Mouse (Mus musculus) heart, embryonic 14.5 days (tissue): ENCODE results near the gene Flywch1. TPM values are rescaled to one million over a fixed set of nuclear protein-coding genes. Genes with fewer than 3 reads are reported as not detected.
A peak's percentile ranks its signal among the peaks of the same experiment; 100 is the strongest.

Experiments used
- ATAC-seq: fragments of 200-750 bp; cut with Nextera tagmentation; 2 replicates; pipeline ENCODE4 v1.8.0; 2017; ENCODE audit warnings: low read depth, moderate TSS enrichment; ENCODE audit not compliant: insufficient number of reproducible peaks, insufficient read depth, low FRiP score
- H3K27ac ChIP-seq, 2 experiments: fragments of 200-500 bp in 1 of 2; fragments of 300-500 bp in 1 of 2; sonication (generic) in 1 of 2; replicated peaks in 1 of 2; 2 replicates each; pipeline ENCODE4 v1.5.1; 2012 to 2014; ENCODE audit warnings: low read depth in 2 of 2, low read length in 2 of 2, control low read depth in 1 of 2, mild to moderate bottlenecking in 1 of 2, mixed read lengths in 1 of 2; ENCODE audit not compliant: control insufficient read depth in 1 of 2, insufficient read depth in 1 of 2
- H3K27me3 ChIP-seq: fragments of 300-500 bp; sonication (generic); 2 replicates; pipeline ENCODE4 v1.6.1; 2014; ENCODE audit warnings: mild to moderate bottlenecking, low read length, control low read depth; ENCODE audit not compliant: control insufficient read depth, insufficient read depth
- H3K36me3 ChIP-seq: fragments of 300-500 bp; sonication (generic); 2 replicates; pipeline ENCODE4 v1.6.1; 2014; ENCODE audit warnings: mild to moderate bottlenecking, control low read depth, low read length, mixed read lengths; ENCODE audit not compliant: control insufficient read depth, insufficient read depth
- H3K4me1 ChIP-seq, 2 experiments: fragments of 200-500 bp in 1 of 2; fragments of 300-500 bp in 1 of 2; sonication (generic) in 1 of 2; 2 replicates each; pipeline ENCODE4 v1.6.1; 2012 to 2014; ENCODE audit warnings: low read length in 2 of 2, control low read depth in 1 of 2, mixed read lengths in 1 of 2; ENCODE audit not compliant: control insufficient read depth in 2 of 2, insufficient read depth in 2 of 2
- H3K4me2 ChIP-seq: fragments of 300-500 bp; sonication (generic); 2 replicates; pipeline ENCODE4 v1.6.1; 2014; ENCODE audit warnings: mild to moderate bottlenecking, low read length
- H3K4me3 ChIP-seq, 2 experiments: fragments of 200-500 bp in 1 of 2; fragments of 300-500 bp in 1 of 2; sonication (generic) in 1 of 2; 2 replicates each; pipeline ENCODE4 v1.5.1; 2012 to 2014; ENCODE audit warnings: low read length in 2 of 2, mild to moderate bottlenecking in 2 of 2, control low read depth in 1 of 2, low read depth in 1 of 2, moderate library complexity in 1 of 2; ENCODE audit not compliant: control insufficient read depth in 1 of 2, insufficient read depth in 1 of 2
- H3K9ac ChIP-seq: fragments of 300-500 bp; sonication (generic); 2 replicates; pipeline ENCODE4 v1.6.1; 2014; ENCODE audit warnings: mild to moderate bottlenecking, low read length
- H3K9me3 ChIP-seq: fragments of 300-500 bp; sonication (generic); 2 replicates; pipeline ENCODE4 v1.6.1; 2016; ENCODE audit warnings: low read length, control low read depth; ENCODE audit not compliant: control insufficient read depth
- WGBS: fragments of 180-500 bp; shearing (Covaris S2); extraction: QIAGEN DNeasy Blood & Tissue Kit; methylation state at CpG from one replicate; pipeline ENCODE4 v1.1.7; 2014; 5-methylcytosine and 5-hydroxymethylcytosine counted together
- polyA plus RNA-seq: library from polyadenylated mRNA; unstranded; fragments of >200 nt; fragmentation: Nextera tagmentation; extraction: Ambion mirVana; gene quantifications from 2 replicates; pipeline ENCODE4 v1.2.1, GENCODE M21; 2014

The Flywch1 gene
- polyA plus RNA-seq, 1 experiment from 2014 or later: 42.4 TPM

DNA sequence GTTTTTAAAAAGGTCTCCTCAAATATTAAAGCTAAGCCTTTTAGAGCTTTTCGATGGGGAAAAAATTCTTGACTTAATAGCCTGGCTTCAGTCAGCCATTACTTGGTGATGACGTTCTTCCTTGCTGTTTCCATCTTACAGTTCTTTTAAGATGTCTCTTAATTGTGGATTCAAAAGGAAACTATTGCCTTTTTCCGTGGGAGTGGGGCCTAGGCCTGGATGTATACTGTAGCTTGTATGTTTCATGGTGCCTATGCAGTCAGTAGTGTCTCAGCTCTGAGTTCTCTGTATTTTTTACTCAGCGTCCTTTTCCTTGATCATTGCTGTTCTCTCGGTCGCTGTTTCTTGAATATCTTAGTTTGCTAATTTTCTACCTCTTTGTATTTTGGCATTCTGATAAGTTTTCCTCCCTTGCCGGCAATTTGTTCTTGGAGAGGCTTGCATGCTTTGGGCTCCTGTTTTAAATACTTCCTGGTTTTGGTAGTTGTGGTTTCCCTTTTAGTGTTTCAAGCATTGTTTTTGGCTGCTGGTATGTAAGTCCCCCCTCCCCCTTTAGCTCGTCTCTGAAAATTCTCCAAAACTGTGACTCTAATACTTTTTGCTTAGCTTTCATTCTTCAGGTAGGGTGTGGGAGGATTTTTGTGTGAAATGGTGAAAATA is 33.2 kb upstream of the Flywch1 start:
- H3K4me1 ChIP-seq: peaks cover 5 to 26% of the 10 kb centered on the region in 2 experiments
- peak overlapping the region; percentile 94 for H3K4me2 ChIP-seq
- H3K9ac ChIP-seq: peak overlapping the region; percentile 99
- H3K9me3 ChIP-seq: no peaks in the 10 kb centered on the region
- no peak for ATAC-seq
- H3K4me3 ChIP-seq: peak overlapping the region; percentile 93 to 98
- 2% methylated on average over 8 of the region's 8 CpGs for WGBS
- no peaks in the 10 kb centered on the region for H3K27me3 ChIP-seq
- peaks cover 25% of the 10 kb centered on the region for H3K36me3 ChIP-seq
- peak overlapping the region in 1 of 2 experiments; percentile 96; a peak in 1 of 4 replicates for H3K27ac ChIP-seq

DNA sequence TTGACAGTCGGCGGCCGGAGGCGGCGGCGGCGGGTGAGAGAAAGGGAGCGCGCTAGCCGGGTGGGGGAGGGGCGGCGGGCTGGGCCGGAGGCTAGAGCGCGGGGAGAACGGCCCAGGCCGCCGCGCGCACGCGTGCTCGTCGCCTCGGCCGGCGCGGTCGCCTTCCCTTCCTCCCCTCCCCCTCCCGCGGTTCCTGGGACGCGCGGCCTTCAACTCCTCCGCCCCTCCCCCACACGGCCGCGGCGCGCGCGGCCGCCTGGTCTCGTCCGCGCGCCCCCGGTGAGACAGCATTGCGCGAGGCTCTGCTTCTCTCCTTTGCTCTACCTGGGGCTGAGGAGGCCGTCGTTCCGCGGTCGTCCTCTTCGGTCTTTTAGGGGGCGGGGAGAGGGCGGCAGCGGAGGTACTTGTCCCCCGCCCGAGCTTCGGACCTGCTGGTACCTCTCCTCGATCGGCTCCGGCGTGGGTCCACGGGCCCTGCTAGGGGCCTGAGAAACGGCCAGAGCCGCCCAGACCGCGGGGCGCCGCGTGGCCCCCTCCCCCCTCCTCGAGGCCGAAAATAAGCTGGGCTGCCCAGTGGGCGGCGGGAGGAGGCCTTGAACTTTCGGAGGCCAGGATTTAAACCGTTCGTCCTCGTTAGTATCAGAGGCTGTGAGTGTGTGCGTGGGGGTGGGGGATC is 32.1 kb upstream of the Flywch1 start:
- Histone ChIP-seq H3K4me3 (peak overlapping the region; percentile 93 to 98), H3K9ac (peak overlapping the region; percentile 99), H3K27me3 (no peaks in the 10 kb centered on the region), H3K36me3 (peaks cover 14% of the 10 kb centered on the region), H3K27ac (peak overlapping the region; percentile 86 to 96), H3K4me1 (peaks cover 5 to 26% of the 10 kb centered on the region in 2 experiments), H3K4me2 (peak overlapping the region; percentile 94), H3K9me3 (no peaks in the 10 kb centered on the region)
- WGBS: under 1% methylated on average over 69 of the region's 83 CpGs
- ATAC-seq: peak; percentile 66

DNA sequence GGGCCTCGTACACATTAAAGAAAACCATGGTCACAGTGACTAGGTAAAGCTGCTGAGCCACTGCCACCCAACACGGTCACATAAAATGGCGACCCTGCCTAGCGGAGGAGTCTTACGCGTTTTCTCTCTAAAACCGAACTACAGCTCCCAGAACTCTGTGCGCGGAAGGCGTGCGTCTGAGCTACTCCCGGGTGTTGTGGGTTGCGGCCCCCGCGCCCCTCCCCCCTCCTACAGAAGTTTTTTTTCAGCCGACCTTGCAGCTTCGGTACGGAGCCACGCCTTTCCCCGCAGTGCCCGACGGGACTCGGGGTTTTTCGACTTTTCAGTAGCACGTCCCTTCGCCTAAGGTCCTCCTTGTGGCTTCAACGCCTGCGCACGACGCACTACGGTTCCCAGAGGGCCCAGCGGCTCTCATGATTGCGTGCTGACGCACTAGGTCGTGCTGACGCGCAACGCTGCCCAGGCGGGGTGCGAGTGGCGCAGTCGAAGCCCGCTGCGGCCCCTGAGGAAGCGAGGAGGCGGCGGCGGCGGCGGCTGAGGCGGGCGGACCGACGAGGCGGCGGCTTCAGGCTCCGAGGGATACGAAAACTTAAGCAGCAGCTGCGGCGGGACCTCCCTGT is 31.5 kb upstream of the Flywch1 start:
- peak overlapping the region; percentile 94 for H3K4me2 ChIP-seq
- peaks cover 5 to 26% of the 10 kb centered on the region in 2 experiments for H3K4me1 ChIP-seq
- under 1% methylated on average over 57 of the region's 60 CpGs for WGBS
- H3K27me3 ChIP-seq: no peaks in the 10 kb centered on the region
- peaks cover 8% of the 10 kb centered on the region for H3K36me3 ChIP-seq
- peak; percentile 96 for ATAC-seq
- peak overlapping the region; percentile 90 to 96 for H3K27ac ChIP-seq
- H3K9me3 ChIP-seq: no peaks in the 10 kb centered on the region
- peak overlapping the region; percentile 99 for H3K9ac ChIP-seq
- peak overlapping the region; percentile 93 to 98 for H3K4me3 ChIP-seq

DNA sequence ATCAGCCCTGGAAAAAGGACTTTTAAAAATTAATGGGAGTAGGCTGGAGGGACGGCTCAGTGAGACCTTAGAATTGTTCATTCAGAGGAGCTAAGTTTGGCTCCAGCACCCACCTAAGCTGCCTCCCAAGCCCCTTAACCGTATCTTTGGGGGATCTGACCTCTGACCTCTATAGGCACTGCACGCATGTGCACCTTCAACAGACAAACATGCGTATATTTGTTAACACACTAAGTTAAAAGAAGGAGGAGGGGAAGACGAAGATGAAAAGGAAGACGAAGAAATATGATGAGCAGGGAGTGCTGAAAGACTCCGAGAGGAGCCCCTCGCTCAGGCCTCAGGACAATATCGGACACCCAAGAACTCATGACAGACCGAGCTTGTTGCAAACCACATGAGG is 30.2 kb upstream of the Flywch1 start:
- 96% methylated on average over 10 of the region's 10 CpGs for WGBS
- Histone ChIP-seq H3K4me1 (peaks cover 5 to 20% of the 10 kb centered on the region in 2 experiments), H3K27ac (no peak overlapping the region), H3K9ac (no peak overlapping the region), H3K27me3 (no peaks in the 10 kb centered on the region), H3K36me3 (no peaks in the 10 kb centered on the region), H3K9me3 (no peaks in the 10 kb centered on the region), H3K4me2 (no peak overlapping the region), H3K4me3 (no peak overlapping the region)
- no peak for ATAC-seq

DNA sequence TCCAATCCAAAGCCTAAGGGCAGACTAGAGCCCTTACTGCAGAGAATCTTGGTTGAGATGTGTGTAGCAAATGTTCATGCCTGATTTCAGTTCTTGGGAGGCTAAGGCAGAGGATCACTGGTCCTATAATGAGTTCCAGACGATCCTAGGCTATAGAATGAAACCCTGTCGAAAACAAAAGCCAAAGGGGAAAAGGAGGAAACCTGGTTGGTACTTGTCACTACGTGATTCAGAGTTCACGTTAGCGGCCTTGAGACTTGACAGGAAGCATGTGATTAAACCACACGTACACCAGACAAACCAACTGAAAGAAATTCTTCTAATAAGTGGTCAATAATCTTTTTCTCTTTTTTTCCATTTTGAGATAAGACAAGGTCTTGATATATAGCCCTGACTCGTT is 25.9 kb upstream of the Flywch1 start:
- Histone ChIP-seq H3K4me1 (peaks cover 0 to 2% of the 10 kb centered on the region in 2 experiments; a peak in 2 of 4 replicates), H3K4me2 (no peak overlapping the region), H3K9me3 (no peaks in the 10 kb centered on the region), H3K4me3 (no peak overlapping the region), H3K9ac (no peak overlapping the region), H3K27ac (no peak overlapping the region), H3K27me3 (no peaks in the 10 kb centered on the region), H3K36me3 (no peaks in the 10 kb centered on the region)
- 63% methylated on average over 7 of the region's 7 CpGs for WGBS
- ATAC-seq: no peak

DNA sequence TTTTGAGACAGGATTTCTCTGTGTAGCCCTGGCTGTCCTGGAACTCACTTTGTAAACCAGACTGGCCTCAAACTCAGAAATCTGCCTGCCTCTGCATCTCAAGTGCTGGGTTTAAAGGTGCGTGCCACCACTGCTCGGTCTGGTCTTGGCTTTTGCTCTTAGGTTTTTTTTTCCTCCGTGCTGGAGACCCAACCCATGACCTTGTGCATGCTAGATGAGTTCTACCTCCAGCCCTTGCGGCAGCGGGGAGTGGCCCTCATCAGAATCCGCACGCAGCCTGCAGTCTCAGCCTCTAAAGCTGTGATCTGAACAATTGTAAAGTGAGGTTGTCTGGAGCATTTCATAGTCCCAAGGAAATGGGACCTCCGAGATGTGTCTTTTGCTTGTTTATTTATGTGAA is 23.9 kb upstream of the Flywch1 start:
- H3K9ac ChIP-seq: no peak overlapping the region
- H3K27ac ChIP-seq: no peak overlapping the region
- 93% methylated on average over 8 of the region's 8 CpGs for WGBS
- no peak for ATAC-seq
- H3K36me3 ChIP-seq: no peaks in the 10 kb centered on the region
- peaks cover 4 to 5% of the 10 kb centered on the region in 2 experiments; a peak in 3 of 4 replicates for H3K4me1 ChIP-seq
- no peaks in the 10 kb centered on the region for H3K9me3 ChIP-seq
- no peak overlapping the region for H3K4me3 ChIP-seq
- no peaks in the 10 kb centered on the region for H3K27me3 ChIP-seq
- no peak overlapping the region for H3K4me2 ChIP-seq

DNA sequence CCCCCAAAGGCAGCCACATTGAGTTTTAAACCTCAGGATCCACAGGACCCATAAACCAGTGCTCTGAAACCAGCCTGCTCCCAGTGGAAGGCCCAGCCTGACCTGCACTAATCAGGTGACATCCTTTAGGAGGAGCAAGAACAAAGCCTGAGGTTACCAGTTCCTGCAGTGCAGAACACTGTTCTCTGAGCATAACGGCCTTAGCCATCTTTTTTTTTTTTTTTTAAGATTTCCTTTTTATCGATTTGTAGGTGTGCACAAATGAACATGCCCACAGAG is 19.6 kb upstream of the Flywch1 start:
- H3K36me3 ChIP-seq: no peaks in the 10 kb centered on the region
- peak overlapping the region; percentile 78 to 88 for H3K27ac ChIP-seq
- no peaks in the 10 kb centered on the region for H3K27me3 ChIP-seq
- peak overlapping the region; percentile 48 to 52 for H3K4me3 ChIP-seq
- H3K9me3 ChIP-seq: no peaks in the 10 kb centered on the region
- H3K9ac ChIP-seq: peak overlapping the region; percentile 76
- ATAC-seq: no peak
- H3K4me1 ChIP-seq: peaks cover 13 to 16% of the 10 kb centered on the region in 2 experiments
- 53% methylated on average over 2 of the region's 2 CpGs for WGBS
- peak overlapping the region; percentile 68 for H3K4me2 ChIP-seq
